Mouse (Mus musculus): ENCODE data around the gene Sc5d. TPM values are rescaled to one million over a fixed set of nuclear protein-coding genes. Genes with fewer than 3 reads are reported as not detected.

Sc5d gene
- polyA plus RNA-seq, 1 experiment from 2014 or later, result 32.6 TPM

DNA sequence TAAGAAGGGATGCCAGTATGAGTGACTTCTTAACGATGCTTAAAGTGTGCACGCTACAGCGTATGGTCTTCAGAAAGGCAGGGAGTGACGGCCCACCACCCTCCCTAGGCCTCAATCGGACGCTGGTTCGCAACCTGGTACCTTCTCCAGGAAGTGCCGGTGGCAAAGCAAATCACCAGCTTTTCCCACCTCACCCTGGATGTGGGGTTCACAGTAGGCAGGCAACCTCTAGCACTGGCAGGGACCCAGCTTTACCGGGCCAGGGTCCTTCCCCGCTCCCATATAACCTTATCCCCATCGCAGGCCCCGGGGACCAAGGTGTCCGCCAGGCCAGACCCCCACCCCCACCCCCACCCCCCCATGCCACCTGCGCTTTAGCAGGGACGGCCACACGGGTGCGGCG, 346 bp downstream of the Sc5d start:
- CTCF ChIA-PET, result interaction anchor here (1.5 kb wide), 1 partner anchor 53 kb away, joined by 3 read pairs; no protein-coding TSS in a partner anchor
- DNase-seq (ENCODE audit: low read depth, low spot score), result no peak
- ATAC-seq, result peak; percentile 21
- H3K27me3 ChIP-seq, result no peaks in the 10 kb centered on the region
- TF ChIP-seq CTCF (IDR thresholded peaks at IDR 0.05), result no peak
- in situ Hi-C loops (cut with MboI; ENCODE audit: low pct_unique_long_range_greater_than_20kb), result no loop called here
- POLR2A ChIA-PET, result no interaction called here

GRCm38 (mm10) chr9:42260481-42260880, 3.6 kb downstream of the Sc5d start:
- TF ChIP-seq CTCF (IDR thresholded peaks at IDR 0.05), result no peak
- POLR2A ChIA-PET, result no interaction called here
- no peak for DNase-seq (ENCODE audit: low read depth, low spot score)
- CTCF ChIA-PET, result interaction anchor here (1.2 kb wide), 1 partner anchor 1053 kb away, joined by 3 read pairs; no protein-coding TSS in a partner anchor
- no peak for ATAC-seq
- H3K27me3 ChIP-seq, result no peaks in the 10 kb centered on the region
- in situ Hi-C loops (cut with MboI; ENCODE audit: low pct_unique_long_range_greater_than_20kb), result no loop called here

GRCm38 (mm10) chr9:42249112-42249511, 14.9 kb downstream of the Sc5d start:
- ChIA-PET CTCF (no interaction called here), POLR2A (no interaction called here)
- H3K27me3 ChIP-seq, result no peaks in the 10 kb centered on the region
- no peak for TF ChIP-seq CTCF (IDR thresholded peaks at IDR 0.05)
- no peak for DNase-seq (ENCODE audit: low read depth, low spot score)
- ATAC-seq, result no peak
- in situ Hi-C loops (cut with MboI; ENCODE audit: low pct_unique_long_range_greater_than_20kb), result loop anchor here (10.0 to 25.0 kb wide), 2 partner anchors 112 to 1024 kb away; no protein-coding TSS in a partner anchor

- no peak for ATAC-seq
- in situ Hi-C loops (cut with MboI; ENCODE audit: low pct_unique_long_range_greater_than_20kb), result loop anchor here (10.0 to 25.0 kb wide), 2 partner anchors 109 to 1022 kb away; no protein-coding TSS in a partner anchor
- H3K27me3 ChIP-seq, result no peaks in the 10 kb centered on the region
- DNase-seq (ENCODE audit: low read depth, low spot score), result no peak
- no peak for TF ChIP-seq CTCF (IDR thresholded peaks at IDR 0.05)
- ChIA-PET POLR2A (no interaction called here), CTCF (no interaction called here)
Observed at GRCm38 (mm10) chr9:42246688-42247087, 17.4 kb downstream of the Sc5d start.

DNA sequence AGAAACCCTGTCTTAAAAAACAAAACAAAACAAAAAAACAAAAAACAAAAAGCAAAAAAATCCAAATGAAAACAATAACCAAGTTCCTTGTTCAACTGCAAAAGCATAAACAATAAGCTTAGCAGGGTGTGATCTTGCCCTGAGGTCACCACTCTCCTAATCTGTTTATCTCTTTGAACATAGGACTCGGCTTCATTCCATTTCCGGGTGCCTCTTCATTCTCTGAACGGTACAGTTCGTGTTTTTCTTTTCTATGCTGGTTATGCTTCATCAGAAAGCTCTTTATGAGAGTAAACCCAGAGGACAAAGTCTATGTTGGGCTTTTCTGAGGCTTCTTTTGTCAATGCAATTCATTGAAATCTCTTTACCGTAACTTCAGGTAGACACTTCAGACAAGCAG, 19.9 kb downstream of the Sc5d start:
- ATAC-seq (no peak), DNase-seq (ENCODE audit: low read depth, low spot score) (no peak)
- ChIA-PET POLR2A (no interaction called here), CTCF (interaction anchor here (0.5 to 1.4 kb wide), 2 partner anchors 72 to 244 kb away, joined by 3 read pairs; no protein-coding TSS in a partner anchor)
- in situ Hi-C loops (cut with MboI; ENCODE audit: low pct_unique_long_range_greater_than_20kb), result loop anchor here (5.0 to 25.0 kb wide), 3 partner anchors 107 to 1019 kb away; no protein-coding TSS in a partner anchor
- H3K27me3 ChIP-seq, result no peaks in the 10 kb centered on the region
- no peak for TF ChIP-seq CTCF (IDR thresholded peaks at IDR 0.05)

GRCm38 (mm10) chr9:42241021-42241420, 23.0 kb downstream of the Sc5d start:
- no peaks in the 10 kb centered on the region for H3K27me3 ChIP-seq
- CTCF ChIA-PET, result interaction anchor here (0.7 to 2.7 kb wide), 11 partner anchors 10 to 243 kb away, joined by 3 to 17 read pairs (median 5); partner anchors contain the start of gene Sorl1

GRCm38 (mm10) chr9:42240583-42240992, 23.5 kb downstream of the Sc5d start:
- POLR2A ChIA-PET, result no interaction called here
- no peak for DNase-seq (ENCODE audit: low read depth, low spot score)
- CTCF ChIA-PET, result interaction anchor here (0.7 to 2.7 kb wide), 16 partner anchors 10 to 243 kb away, joined by 3 to 17 read pairs (median 5); partner anchors contain the start of gene Sorl1
- no peak for ATAC-seq
- peak; percentile 87 for TF ChIP-seq CTCF (IDR thresholded peaks at IDR 0.05)
- in situ Hi-C loops (cut with MboI; ENCODE audit: low pct_unique_long_range_greater_than_20kb), result loop anchor here (5.0 to 25.0 kb wide), 3 partner anchors 103 to 1016 kb away; no protein-coding TSS in a partner anchor
- no peaks in the 10 kb centered on the region for H3K27me3 ChIP-seq

More at GRCm38 (mm10) chr9:42241021-42241420, 23.0 kb downstream of the Sc5d start:
- in situ Hi-C loops (cut with MboI; ENCODE audit: low pct_unique_long_range_greater_than_20kb), result loop anchor here (5.0 to 25.0 kb wide), 3 partner anchors 104 to 1016 kb away; no protein-coding TSS in a partner anchor
- POLR2A ChIA-PET, result no interaction called here
- TF ChIP-seq CTCF (IDR thresholded peaks at IDR 0.05), result no peak
- DNase-seq (ENCODE audit: low read depth, low spot score) (no peak), ATAC-seq (no peak)

GRCm38 (mm10) chr9:42238827-42239226, 25.2 kb downstream of the Sc5d start:
- DNase-seq (ENCODE audit: low read depth, low spot score), result no peak

GRCm38 (mm10) chr9:42231116-42231515, 32.9 kb downstream of the Sc5d start:
- POLR2A ChIA-PET, result no interaction called here
- ATAC-seq (no peak), DNase-seq (ENCODE audit: low read depth, low spot score) (no peak)
- CTCF ChIA-PET, result interaction anchor here (1.3 kb wide), 1 partner anchor 9 kb away, joined by 3 read pairs; no protein-coding TSS in a partner anchor
- in situ Hi-C loops (cut with MboI; ENCODE audit: low pct_unique_long_range_greater_than_20kb), result loop anchor here (25.0 kb wide), 1 partner anchor 94 kb away; no protein-coding TSS in a partner anchor
- H3K27me3 ChIP-seq, result peaks cover 16% of the 10 kb centered on the region
- TF ChIP-seq CTCF (IDR thresholded peaks at IDR 0.05), result no peak

More at GRCm38 (mm10) chr9:42238827-42239226, 25.2 kb downstream of the Sc5d start:
- in situ Hi-C loops (cut with MboI; ENCODE audit: low pct_unique_long_range_greater_than_20kb), result loop anchor here (25.0 kb wide), 1 partner anchor 102 kb away; no protein-coding TSS in a partner anchor
- TF ChIP-seq CTCF (IDR thresholded peaks at IDR 0.05), result no peak
- CTCF ChIA-PET, result no interaction called here
- POLR2A ChIA-PET, result no interaction called here
- peaks cover 5% of the 10 kb centered on the region for H3K27me3 ChIP-seq
- no peak for ATAC-seq

- TF ChIP-seq CTCF (IDR thresholded peaks at IDR 0.05), result no peak
- ChIA-PET CTCF (interaction anchor here (1.3 kb wide), 1 partner anchor 10 kb away, joined by 3 read pairs; no protein-coding TSS in a partner anchor), POLR2A (no interaction called here)
- no peak for ATAC-seq
- in situ Hi-C loops (cut with MboI; ENCODE audit: low pct_unique_long_range_greater_than_20kb), result loop anchor here (25.0 kb wide), 1 partner anchor 93 kb away; no protein-coding TSS in a partner anchor
- DNase-seq (ENCODE audit: low read depth, low spot score), result no peak
- H3K27me3 ChIP-seq, result peaks cover 18% of the 10 kb centered on the region
Observed at GRCm38 (mm10) chr9:42230333-42230732, 33.7 kb downstream of the Sc5d start.

- ChIA-PET CTCF (interaction anchor here (1.8 kb wide), 1 partner anchor 11 kb away, joined by 5 read pairs; no protein-coding TSS in a partner anchor), POLR2A (no interaction called here)
- ATAC-seq (no peak), DNase-seq (ENCODE audit: low read depth, low spot score) (no peak)
- H3K27me3 ChIP-seq, result peaks cover 16% of the 10 kb centered on the region
- TF ChIP-seq CTCF (IDR thresholded peaks at IDR 0.05), result no peak
- in situ Hi-C loops (cut with MboI; ENCODE audit: low pct_unique_long_range_greater_than_20kb), result loop anchor here (25.0 kb wide), 1 partner anchor 92 kb away; no protein-coding TSS in a partner anchor
Observed at GRCm38 (mm10) chr9:42229465-42230110, 34.5 kb downstream of the Sc5d start.
